Mouse (Mus musculus) granulocyte monocyte progenitor cell, adult 5-6 weeks (primary cell): ENCODE data around the gene Ninl. TPM values are rescaled to one million over a fixed set of nuclear protein-coding genes. Genes with fewer than 3 reads are reported as not detected.
A peak's percentile ranks its signal among the peaks of the same experiment; 100 is the strongest.

ENCODE experiments used
- ATAC-seq: replicated peaks from 2 replicates; pipeline ENCODE4 v1.8.0; 2016; ENCODE audit warnings: mild to moderate bottlenecking, moderate TSS enrichment, inconsistent platforms; ENCODE audit not compliant: poor library complexity, severe bottlenecking
- total RNA-seq, 2 experiments: library from RNA; stranded (forward) in 1 of 2; stranded (reverse) in 1 of 2; fragments of 200-712, 200-1000 nt in 1 of 2; fragments of >200 nt in 1 of 2; fragmentation: Nextera tagmentation in 1 of 2; gene quantifications; 2 replicates each; pipeline ENCODE4 v1.2.3; 2014 to 2017

The Ninl gene
- total RNA-seq (2014; fragmentation: Nextera tagmentation) = 0.13 and 1.7 TPM in 2 replicates
- 0.13 and 0.88 TPM in 2 replicates for total RNA-seq (2017)

DNA sequence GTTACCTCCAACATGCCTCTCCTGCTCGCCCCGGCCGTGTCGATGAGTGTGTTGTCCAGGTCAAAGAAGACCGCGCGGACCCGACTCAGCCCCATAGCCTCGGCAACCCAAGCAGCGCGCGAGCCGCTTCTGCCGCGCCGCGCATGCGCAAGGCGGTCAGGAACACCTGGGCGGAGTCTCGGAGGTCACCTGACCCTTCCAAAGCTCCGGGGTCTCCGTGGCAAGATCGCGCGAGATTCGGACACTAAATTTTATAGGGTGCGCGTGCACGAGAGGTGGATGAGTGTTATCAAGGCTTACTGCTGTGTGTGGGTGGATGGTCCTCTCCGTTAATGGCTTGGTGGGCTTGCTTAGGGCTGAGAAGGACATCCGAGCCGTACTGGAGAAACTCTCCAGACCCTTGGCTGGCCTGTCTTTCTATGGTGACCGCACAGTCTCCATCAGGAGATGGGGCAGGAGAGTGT, at the start of gene Ninl, which contains the start of gene Nanp:
Ninl (minus strand) TSS at position 151 of the 464 bp plus-strand sequence.
Nanp (minus strand) TSS at position 167 of the 464 bp plus-strand sequence.
- peak; percentile 87 for ATAC-seq

DNA sequence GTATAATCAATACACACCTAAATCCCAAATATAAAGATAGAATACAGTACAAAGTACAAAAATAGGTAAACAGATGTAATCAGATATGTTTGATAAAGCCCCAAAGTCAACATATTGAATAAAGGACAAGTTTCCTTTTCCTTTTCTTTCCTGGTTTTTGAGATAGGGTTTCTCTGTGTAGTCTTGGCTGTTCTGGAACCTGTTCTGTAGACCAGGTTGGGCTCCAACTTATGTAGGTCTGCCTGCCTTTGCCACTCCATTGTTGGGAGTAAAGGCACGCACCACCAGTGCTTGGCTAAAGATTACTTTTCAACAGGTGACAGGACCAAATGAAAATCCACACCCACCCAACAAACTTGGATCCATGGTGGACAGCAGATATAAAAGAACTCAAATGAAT, 17.5 kb upstream of the Ninl start:
- ATAC-seq = no peak

DNA sequence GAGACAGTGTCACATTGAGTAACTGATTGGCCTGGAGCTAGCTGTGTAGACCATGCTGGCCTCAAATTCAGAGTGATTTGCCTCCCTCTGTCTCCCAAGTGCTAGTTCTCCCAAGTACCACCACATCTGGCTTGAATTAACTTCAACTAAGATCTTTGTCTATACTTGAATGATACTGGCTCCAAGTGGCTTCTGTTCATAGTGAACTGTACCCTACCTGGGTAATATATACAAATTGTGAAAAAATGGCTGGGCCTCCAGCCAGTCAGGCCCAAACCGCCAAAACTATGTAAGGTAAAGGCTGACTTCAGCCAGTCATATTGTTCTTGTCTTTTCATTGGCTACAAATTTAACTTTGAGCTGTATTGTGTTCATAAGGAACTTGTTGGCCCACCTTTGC, 1.2 kb upstream of the Ninl start:
- no peak for ATAC-seq

DNA sequence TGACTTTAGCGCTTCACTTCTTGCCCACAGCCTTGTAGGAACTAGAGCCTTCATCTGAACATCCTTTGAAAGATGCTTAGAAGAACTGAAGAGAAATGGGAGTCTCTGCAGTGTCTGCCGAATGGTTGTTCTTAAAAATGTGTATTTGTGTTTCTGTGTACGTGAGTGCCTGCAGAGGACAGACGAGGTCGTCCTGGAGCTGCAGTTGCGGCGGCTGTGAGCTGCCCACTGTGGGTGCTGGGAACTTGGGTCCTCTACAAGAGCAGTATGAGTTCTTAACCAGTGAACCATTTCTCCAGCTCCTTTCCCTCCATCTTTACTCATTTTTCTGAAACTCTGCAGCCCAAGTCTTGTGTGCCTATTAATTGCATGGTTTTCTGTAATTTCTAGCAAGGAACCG, 544 bp upstream of the Ninl start:
- peak; percentile 13 for ATAC-seq

DNA sequence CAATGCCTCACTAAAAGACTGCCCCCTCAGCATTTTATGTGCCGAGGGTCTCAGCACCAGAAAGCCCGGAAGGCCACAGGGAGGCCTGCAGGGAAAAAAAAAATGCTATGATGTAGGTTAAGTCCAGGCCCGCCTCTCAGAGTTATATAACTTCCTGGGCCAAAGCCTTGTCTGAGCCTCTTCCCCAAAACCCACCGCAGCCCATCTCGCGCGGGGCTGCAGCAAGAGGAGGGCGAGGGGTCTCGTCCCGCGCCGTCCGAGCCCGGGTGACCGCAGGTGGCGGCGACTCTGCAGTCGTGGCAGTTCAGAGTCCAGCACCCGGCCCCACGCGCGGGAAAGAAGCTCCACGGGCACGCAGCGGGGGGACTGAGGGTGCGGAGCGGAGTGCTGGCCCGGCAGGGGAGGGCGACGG, 365 bp downstream of the Ninl start:
- ATAC-seq = peak; percentile 66

DNA sequence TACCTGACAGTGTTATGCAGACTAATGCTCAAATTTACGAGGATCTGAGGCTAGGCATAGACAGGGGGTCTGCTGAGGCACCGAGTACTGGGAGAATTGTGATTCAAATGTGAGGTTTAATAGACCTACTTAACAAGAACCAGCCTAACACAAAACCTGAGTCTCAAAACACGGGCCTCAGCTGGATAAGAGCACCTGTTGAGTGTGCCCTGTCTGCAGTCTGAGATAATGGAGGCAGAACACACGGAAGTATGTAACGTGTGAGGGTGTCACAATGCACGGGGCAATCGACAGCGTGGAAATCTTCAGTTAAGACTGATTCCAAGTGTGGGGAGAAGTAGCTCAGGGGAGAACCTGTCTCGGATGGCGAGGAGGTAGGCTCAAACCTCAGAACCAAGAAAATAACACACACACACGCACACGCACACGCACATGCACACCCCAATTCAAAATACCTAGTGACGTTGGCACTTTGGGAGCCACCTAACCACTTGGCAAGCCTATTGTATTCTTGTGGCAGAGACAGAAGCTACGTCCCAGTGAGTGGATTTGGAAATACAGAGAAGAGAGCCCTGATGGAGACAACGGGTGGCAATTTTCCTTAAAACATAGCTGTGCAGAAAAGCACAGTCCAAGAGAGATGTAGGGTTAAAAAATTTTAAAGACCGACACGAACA, 1.2 kb downstream of the Ninl start:
- ATAC-seq = peak; percentile 31

DNA sequence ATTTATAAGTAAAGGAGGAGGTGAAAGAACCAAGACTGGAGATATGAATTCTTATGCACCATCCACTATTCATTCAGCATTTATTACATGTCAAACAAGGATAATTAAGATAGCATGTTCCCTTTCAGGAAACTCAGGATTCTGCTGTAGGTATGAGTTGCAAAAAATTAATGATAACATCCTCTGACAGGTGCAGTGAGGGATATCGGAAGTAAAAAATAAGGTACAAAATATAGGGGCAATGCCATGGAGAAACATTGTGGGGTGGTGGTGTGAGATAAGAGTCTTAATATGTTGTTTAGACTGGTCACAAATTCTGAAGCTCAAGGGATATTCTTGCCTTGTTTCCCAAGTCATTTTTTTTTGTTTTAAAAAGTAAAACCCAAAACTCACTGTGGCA, 1.9 kb downstream of the Ninl start:
- ATAC-seq = no peak

DNA sequence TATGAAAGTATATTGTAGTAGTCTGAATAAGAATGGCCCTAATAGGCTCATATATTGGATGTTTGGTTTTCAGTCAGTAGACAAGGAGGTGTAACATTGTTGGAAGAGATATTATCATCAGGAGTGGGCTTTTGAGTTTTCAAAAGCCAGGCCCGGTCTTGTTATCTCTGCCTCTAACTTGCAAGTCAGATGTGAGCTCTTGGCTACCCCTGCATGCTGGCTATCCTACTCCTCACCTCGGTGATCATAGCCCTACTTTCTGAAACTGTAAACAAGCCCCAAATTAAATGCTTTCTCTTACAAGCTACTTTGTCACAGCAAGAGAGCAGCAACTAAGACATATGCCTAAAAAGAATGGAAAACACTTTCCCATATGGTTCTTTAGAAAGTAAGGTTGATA, 2.5 kb downstream of the Ninl start:
- no peak for ATAC-seq

DNA sequence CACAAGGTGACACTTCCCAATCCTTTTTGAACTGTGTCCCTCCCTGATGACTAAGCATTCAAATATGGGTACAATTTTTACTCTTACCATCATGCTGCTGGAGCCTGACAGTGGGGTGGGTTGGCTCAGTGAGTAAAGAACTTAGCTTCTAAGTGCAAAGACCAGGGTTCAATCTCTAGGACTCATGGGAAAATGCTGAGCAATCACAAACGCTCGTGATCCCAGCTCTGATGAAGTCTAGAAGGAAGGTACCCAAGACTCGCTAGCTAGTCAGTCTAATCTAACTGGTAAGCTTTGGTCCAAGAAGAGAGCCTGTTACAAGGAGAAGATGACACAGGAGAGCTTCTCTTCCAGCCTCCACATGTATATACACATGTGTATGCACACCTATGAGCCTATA, 4.7 kb downstream of the Ninl start:
- no peak for ATAC-seq

DNA sequence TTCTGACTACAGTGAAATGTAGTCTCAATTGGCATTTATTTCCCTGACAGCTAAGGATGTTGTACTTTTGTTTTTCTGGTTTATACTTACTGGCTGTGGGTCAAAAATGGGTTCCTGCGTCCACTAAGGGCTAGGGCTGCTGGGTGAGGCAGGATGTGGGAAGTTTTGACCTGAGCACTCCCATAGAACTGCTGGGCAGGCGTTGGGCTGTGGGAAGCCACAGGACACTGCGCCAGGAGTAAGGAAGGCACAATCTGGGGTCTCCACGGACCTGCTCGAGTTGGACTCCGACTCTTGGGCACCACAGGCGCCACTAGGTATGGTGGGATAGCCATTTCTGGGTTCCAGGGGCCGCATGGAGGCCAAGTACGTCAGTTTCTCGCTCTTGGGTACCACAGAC, 18.0 kb downstream of the Ninl start:
- no peak for ATAC-seq

DNA sequence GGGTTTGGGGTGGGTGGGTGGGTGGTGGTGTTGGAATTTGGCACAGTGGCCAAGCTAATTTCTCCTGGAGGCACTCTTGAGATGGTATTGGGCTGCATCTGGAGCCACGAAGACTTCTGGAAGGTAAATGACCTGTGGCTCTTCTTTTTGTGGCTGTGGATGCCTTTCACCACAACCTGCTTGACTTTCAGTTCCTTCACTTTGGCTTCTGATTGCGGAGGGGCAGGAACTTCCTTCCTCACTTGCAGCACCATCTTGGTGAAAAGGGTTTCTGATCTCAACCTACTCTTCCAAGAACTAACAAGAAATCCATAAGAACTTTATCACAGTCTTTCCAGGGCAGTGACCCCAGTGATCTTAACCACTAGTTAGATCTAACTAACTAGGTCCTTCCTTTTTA, 23.9 kb downstream of the Ninl start:
- ATAC-seq = peak; percentile 59; the same call in 1 of the 2 replicates

DNA sequence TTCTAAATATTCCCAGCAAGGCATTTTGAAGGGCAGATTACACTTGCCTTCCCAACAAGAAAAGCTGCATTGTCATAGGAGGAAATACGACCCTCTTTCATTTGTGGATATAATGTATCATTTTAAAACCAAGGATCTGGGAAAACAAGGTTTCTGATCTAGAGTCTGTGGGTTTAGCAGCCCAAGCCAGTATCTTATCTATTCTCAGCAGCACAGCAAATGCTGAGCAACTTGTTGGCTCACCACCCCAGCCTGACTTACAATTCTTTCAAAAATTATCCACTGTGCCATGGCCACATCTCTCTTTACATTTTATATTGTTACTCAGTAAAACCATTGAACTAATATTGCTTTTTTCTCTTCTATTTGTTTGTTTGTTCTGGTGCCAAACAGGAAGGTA, 27.9 kb downstream of the Ninl start:
- ATAC-seq = no peak

DNA sequence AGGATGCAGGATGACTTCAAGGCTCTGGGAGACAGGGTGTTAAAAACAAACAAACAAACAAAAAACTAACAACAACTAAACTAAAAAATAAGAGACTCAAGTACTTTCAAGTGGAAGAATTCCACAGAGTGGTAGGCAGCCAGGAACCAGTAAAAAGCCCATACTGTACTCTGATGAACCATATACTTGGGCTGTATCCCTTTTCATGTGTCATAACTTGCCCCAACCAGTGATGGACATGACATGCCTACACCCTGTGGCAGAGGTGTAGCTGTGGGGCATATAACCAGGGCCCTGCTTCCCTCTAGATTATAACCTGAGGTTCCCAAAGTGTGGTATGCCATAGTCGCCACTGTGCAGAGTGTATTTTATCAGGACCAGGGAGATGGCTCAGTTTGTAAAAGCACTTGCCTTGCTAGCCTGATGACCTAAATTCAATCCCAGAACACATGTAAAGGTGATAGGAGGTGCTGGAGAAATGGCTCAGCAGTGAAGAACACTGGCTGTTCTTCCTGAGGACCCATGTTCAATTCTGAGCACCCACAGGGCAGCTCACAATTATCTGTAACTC, 29.6 kb downstream of the Ninl start:
- no peak for ATAC-seq

DNA sequence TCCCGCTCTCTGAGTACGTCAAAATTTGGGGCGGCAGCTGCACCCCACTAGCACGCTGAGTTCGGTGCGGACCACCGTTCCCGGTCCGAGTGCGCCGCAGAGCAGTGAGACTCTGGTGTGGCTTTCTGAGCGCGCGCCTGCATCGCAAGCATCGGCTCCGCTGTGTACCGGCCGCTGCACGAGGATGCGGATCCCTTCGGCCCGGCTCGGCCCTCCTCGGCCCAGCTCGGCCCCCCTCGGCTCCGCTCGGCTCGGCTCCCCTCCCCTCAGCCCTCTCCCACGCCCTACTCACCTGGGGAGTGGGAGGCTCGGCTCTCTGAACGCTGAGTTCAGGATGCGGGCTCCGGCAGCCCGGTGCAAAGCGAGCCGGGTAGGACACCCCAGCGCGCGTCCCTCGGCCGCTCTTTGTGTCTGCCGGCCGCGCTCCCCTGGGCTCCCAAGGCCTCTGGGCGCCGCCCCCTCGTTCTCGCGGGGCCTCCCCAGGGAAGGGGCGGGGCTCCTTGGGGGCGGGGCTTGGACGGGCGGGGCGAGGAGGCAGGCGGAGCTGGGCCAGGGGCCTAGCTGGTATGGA, 30.2 kb downstream of the Ninl start:
- peak; percentile 75 for ATAC-seq

DNA sequence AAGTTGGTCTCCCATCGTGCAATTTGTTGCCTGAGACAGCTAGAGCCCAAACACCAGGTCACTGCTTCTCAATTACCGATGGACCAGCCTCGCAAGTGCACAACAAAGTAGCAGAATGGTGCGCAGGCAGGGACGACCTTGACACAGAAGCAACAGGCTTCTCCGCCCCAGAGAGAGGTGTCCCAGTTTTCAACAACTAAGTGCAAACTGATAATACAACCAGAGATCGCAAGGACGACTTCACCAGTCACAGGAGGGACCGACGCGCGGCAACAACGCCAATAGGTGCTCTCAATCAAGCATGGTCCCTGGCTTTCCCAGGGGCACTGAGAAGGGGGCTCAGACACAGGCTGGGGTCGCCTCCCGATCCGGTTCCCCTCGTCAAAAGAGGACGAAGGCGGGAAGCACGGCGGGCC, 30.7 kb downstream of the Ninl start:
- ATAC-seq = no peak

DNA sequence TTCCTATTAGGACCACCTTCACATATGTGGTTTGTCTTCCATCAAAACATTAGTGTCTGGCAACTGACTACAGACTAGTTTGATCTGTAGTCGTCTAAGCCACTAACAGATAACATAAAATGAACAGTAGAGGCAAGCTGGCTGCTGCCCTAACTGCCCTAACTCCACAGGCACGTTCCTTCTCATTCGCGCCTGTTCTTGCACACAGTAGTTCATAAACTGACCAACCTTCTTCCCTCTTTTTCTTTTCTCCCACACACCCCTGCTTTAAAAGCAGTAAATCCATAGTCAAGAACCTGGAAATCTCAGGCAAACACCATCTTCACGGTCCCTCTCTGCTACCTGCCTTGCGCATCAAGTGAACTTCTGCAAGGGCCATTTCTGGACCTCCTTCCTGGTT, 31.2 kb downstream of the Ninl start:
- ATAC-seq = no peak

DNA sequence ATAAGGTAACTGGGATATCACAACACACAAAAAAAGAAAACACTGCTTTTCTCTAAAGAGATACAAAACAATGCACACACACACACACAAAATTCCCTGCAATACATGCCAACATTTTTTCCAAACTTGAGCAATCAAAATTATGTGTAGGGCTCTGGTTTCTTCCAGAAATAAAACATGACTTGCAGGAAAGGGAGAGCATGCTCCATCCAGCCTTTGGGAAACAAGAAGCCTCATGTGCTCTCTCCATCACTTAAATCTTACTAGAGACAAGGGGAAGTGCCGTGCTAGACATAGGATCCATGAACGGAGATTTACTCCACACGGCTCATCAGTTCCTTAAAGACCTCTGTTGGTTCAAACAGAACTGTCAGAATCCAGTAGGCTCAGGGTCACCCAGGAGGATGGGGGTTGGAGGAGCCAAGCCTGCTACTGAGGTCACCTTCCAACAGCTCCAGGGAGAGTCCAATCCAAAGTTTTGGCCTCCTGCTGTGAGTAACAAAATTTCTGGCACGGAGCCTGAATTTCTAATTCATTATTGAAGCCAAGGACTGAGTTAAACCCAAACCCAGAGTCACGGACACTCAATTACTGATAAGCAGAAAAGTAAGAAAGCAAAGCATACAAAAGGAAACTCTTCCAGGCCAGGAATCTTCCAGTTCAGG, 32.8 kb downstream of the Ninl start:
- no peak for ATAC-seq

DNA sequence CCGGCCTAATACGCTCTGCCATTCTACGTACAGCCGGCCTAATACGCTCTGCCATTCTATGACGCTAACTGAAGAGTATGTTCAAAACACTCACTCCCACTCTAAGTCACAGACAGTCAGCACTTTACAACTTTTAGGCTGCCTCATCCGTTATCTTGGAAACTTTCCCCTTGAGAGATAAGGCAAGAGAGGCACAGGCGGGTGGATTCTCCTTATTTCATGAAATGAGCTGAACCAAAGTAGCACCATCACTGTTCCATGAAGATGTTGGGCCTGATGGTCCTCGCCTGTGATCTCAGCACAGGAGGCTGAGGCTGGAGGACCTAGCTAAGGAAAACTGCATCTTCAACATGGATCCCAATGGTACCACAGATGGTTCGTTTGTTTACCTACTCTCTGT, 34.8 kb downstream of the Ninl start:
- ATAC-seq = no peak

DNA sequence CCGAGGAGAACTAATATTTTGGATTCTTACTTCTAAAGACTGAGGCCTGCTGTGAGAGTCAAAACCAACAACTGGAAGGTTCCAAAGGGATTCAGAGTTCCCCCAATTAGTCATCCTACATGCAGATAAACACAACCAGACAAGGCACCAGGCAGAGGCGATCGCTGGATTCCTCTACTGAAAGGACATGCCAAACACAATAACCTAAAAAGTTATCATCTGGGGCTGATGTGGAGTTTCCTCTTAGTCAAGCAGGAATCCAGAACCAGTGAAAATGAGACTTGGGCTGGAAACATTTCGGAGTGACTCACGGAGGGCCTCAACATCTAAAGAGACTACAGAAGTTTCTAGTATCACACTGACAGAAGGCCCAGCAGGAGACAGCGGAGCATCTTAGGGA, 35.4 kb downstream of the Ninl start:
- ATAC-seq = no peak

DNA sequence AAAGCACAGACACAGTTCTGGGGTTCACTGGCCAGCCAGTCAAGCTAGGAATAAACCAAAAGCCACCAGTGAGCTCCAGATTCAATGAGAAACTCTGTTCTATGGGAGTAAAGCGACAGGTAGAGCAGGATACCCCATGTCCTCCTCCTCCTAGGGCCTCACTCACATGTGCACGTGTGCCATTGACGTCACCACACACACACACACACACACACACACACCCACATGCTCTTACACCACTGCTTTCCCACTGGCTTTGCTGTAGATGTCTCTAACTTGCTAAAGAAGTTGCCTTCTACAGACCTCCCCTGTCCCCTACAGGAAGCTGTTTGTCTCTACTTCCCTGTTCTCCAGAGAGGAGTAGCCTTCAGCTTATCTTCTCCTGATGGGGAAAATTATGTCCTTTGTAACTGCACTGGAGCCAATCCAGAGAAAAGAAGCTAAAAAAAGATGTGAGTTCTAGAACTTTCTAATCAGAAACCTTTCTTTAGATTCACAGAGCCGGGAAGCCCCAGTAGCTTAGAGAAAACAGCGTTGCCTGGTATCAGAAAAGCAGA, 37.5 kb downstream of the Ninl start:
- ATAC-seq = peak; percentile 50
